Mouse (Mus musculus) kidney, embryonic 16.5 days (tissue): ENCODE results near the gene Gpt2. TPM values are rescaled to one million over a fixed set of nuclear protein-coding genes. Genes with fewer than 3 reads are reported as not detected.

Experiments
- ATAC-seq: fragments of 200-750 bp; cut with Nextera tagmentation; 2 replicates; pipeline ENCODE4 v1.8.0; 2017; ENCODE audit warnings: moderate TSS enrichment; ENCODE audit not compliant: low FRiP score, low TSS enrichment
- H3K27ac ChIP-seq: fragments of 300-500 bp; sonication (generic); 2 replicates; pipeline ENCODE4 v1.5.1; 2014; ENCODE audit warnings: low read length
- H3K27me3 ChIP-seq: fragments of 300-500 bp; sonication (generic); 2 replicates; pipeline ENCODE4 v1.6.1; 2014; ENCODE audit warnings: low read length, control low read depth, mixed read lengths; ENCODE audit not compliant: insufficient read depth
- H3K36me3 ChIP-seq: fragments of 300-500 bp; sonication (generic); 2 replicates; pipeline ENCODE4 v1.6.1; 2014; ENCODE audit warnings: low read length, control low read depth, mixed read lengths; ENCODE audit not compliant: insufficient read depth
- H3K4me1 ChIP-seq: fragments of 300-500 bp; sonication (generic); 2 replicates; pipeline ENCODE4 v1.6.1; 2014; ENCODE audit warnings: low read length, control low read depth, mixed read lengths; ENCODE audit not compliant: insufficient read depth
- H3K4me2 ChIP-seq: fragments of 300-500 bp; sonication (generic); replicated peaks from 2 replicates; pipeline ENCODE4 v1.6.1; 2014; ENCODE audit warnings: low read depth, low read length
- H3K4me3 ChIP-seq: fragments of 300-500 bp; sonication (generic); 2 replicates; pipeline ENCODE4 v1.5.1; 2014; ENCODE audit warnings: mild to moderate bottlenecking, low read length
- H3K9ac ChIP-seq: fragments of 300-500 bp; sonication (generic); replicated peaks from 2 replicates; pipeline ENCODE4 v1.6.1; 2014; ENCODE audit warnings: low read length
- H3K9me3 ChIP-seq: fragments of 300-500 bp; sonication (generic); 2 replicates; pipeline ENCODE4 v1.6.1; 2016; ENCODE audit warnings: low read length, control low read depth
- WGBS: fragments of 180-500 bp; shearing (Covaris S2); extraction: QIAGEN DNeasy Blood & Tissue Kit; methylation state at CpG from one replicate; pipeline ENCODE4 v1.1.7; 2014; 5-methylcytosine and 5-hydroxymethylcytosine counted together
- polyA plus RNA-seq: library from polyadenylated mRNA; unstranded; fragments of >200 nt; fragmentation: Nextera tagmentation; extraction: Ambion mirVana; gene quantifications from 2 replicates; pipeline ENCODE4 v1.2.1, GENCODE M21; 2015

Gpt2 gene
- polyA plus RNA-seq, 1 experiment from 2014 or later = 19.1 TPM

DNA sequence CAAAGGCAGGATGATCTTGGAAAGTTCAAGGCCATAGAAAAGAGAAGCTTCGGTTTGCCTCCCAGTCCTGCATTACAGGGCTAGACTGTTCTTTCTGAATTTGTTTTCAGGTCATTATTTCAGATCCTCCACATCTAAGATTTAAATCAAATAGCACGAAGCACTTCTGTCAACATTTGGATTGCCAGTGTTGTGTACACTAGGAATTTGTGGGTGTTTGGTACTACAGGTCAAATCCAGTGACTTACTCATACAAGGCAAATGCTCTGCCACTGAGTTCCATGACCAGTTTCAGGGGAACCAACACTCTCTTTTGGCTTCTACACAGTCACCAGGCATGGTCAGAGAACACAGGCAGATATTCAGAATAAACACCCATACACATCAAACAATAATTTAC, 41.1 kb downstream of the Gpt2 start:
- WGBS = 89% methylated on average over 2 of the region's 2 CpGs
- H3K9ac ChIP-seq = no peak overlapping the region
- no peak overlapping the region for H3K27ac ChIP-seq
- peaks cover 26% of the 10 kb centered on the region for H3K36me3 ChIP-seq
- ATAC-seq = no peak
- H3K4me2 ChIP-seq = no peak overlapping the region
- no peaks in the 10 kb centered on the region for H3K9me3 ChIP-seq
- H3K4me3 ChIP-seq = no peak overlapping the region
- H3K4me1 ChIP-seq = no peaks in the 10 kb centered on the region
- H3K27me3 ChIP-seq = no peaks in the 10 kb centered on the region

DNA sequence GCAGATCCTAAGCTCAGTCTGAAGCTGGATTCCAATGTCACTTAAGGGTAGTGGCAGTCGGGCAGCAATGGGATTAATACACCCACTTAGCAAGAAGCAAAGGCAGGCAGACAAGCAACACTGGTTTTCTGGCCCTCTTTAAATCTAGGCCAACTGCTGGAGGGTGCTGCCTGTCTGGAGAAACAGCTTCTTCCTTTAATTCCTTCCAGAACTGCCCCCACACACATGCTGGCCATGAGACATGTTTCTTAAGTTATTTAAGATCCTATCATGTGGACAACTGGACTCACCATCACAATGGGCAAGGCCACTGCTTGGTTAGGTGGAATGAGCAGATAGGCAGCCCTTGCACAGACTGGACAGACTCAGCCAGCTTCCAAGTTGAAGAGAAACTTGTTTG, 41.8 kb downstream of the Gpt2 start:
- Histone ChIP-seq H3K27me3 (no peaks in the 10 kb centered on the region), H3K36me3 (peaks cover 33% of the 10 kb centered on the region), H3K4me1 (no peaks in the 10 kb centered on the region), H3K27ac (no peak overlapping the region), H3K4me2 (no peak overlapping the region), H3K4me3 (no peak overlapping the region), H3K9me3 (no peaks in the 10 kb centered on the region), H3K9ac (no peak overlapping the region)
- 94% methylated on average over 1 of the region's 1 CpGs for WGBS
- ATAC-seq = no peak

DNA sequence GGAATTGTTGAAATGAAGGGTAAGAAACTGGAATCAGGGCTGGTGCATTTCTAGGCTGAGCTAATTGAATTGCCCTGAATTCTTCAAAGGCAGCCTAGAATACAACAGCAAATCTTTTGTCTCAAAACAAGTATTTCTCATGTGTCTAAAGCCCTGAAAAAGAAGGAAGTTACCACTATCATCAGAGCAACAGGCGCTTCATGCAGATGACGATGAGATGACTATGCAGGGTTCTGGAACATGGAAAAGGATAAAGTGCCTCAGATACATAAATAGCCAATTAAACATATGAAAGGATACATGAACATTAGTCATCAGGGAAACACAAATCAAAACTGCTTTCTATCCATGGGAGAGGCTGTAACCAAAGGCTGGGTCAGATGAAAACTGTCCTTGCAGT, 44.0 kb downstream of the Gpt2 start:
- Histone ChIP-seq H3K4me2 (no peak overlapping the region), H3K4me1 (no peaks in the 10 kb centered on the region), H3K27me3 (no peaks in the 10 kb centered on the region), H3K27ac (no peak overlapping the region), H3K4me3 (no peak overlapping the region), H3K9me3 (no peaks in the 10 kb centered on the region), H3K36me3 (peaks cover 45% of the 10 kb centered on the region), H3K9ac (no peak overlapping the region)
- ATAC-seq = no peak
- WGBS = 93% methylated on average over 2 of the region's 2 CpGs

DNA sequence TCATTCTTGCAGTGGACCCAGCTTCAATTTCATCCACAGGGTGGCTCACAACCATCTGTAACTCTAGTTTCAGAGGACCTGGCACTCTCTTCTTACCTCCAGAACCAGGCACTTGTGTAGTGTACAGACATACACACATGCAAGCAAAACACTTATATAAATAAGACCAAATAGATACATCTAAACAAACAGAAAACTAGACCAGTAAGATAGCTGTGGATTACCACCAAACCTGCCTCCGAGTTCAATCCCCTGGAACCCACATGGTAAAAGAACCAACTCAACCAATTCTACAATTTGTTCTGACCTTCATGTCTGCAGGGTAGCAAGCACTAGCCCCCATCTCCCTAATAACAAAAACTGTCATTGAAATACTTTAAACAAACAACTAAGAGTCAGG, 59.6 kb downstream of the Gpt2 start:
- H3K27ac ChIP-seq = no peak overlapping the region
- H3K27me3 ChIP-seq = no peaks in the 10 kb centered on the region
- H3K4me1 ChIP-seq = peaks cover 5% of the 10 kb centered on the region; the same call in 1 of the 2 replicates
- H3K9me3 ChIP-seq = no peaks in the 10 kb centered on the region
- 93% methylated on average over 1 of the region's 1 CpGs for WGBS
- no peak overlapping the region for H3K4me2 ChIP-seq
- H3K36me3 ChIP-seq = peaks cover 42% of the 10 kb centered on the region
- ATAC-seq = no peak
- H3K4me3 ChIP-seq = no peak overlapping the region
- no peak overlapping the region for H3K9ac ChIP-seq

DNA sequence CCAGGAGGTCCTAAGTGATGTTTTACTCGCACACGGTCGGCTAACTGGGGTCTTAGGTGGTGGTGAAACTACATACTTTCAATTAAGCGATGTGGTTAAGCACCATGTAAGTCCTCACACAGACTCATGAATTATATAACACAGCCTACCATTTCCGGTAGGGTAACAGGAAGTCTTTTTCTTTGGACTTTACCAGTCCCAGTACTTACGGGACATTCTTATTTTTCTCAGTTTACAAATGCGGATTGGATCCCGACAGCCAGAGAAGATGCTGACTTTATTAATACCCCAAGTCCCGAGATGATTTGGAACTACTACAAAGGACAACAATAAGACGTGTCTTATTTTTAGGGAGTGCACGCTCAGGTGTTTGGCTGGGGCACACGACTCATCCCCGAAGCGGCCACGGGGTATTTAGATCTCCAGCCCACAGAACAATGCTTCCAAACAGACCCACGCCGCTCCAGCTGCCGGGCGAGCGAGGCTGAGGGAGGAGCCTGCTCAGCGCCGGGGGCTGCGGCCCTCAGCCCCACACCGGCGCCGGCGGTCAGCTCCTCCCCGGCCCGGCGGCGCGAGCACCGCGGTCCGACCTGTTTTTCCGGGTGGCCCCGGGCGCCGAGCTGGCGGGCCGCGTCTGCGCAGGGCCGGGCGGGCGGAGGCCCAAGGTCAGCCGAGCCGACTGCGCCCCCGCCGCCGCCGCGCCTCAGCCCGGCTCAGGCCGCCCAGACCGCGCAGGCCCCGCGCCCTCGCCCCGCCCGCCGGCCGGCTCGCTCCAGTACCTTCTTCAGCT, 62.2 kb downstream of the Gpt2 start:
- Histone ChIP-seq H3K27me3 (no peaks in the 10 kb centered on the region), H3K4me2 (peak overlapping the region; percentile 93), H3K4me3 (peak overlapping the region; percentile 98), H3K9me3 (no peaks in the 10 kb centered on the region), H3K9ac (peak overlapping the region; percentile 94), H3K4me1 (peaks cover 5% of the 10 kb centered on the region; the same call in 1 of the 2 replicates), H3K36me3 (peaks cover 20% of the 10 kb centered on the region), H3K27ac (peak overlapping the region; percentile 98)
- peak; percentile 94 for ATAC-seq
- WGBS = under 1% methylated on average over 50 of the region's 66 CpGs

DNA sequence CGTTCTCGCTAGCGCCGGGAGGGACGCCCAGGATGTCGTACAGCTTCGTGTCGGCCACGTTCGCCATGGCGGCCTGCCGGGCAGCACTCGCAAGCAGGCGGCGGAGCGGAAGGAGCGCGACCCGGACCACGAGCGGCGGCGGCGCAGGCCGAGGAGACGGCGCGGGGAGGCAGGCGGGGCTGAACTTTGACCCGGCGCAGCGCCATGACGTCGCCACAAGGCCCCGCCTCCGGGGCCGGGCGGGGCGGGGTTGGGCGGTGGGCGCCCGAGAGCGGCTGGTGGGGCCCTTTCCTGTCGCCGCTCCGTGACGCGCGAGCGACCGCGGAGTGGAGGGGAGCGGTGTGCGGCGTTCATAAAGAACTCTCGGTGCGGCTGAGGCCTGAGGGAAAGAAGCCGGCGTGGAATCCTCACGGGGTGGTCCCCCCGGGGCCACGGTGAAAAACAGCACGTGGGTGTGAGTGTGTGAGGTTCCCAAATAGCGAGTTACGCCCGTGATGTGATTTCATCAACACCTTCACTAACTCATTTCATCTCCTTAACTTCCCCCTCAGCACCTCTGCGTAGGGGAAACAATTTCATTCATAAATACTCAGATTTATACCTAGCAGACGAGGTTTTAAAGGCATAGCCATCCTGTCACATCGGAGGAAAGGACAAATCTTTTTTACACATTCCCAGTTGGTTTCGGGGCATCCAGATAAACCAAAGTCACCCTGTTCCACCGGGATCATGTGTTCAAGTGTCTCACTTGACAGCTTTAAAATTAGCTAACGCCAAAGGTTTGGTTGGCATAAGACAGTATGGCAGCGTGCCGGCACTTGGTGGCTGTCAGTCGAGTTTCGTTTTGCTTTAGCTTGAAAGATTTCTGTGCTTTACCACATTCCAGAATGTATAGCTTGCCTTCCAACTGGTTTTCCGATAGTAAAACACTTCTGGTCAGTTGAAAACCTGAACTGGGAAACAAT, 63.1 kb downstream of the Gpt2 start, which contains the start of gene Dnaja2:
Gene Dnaja2 (minus strand): TSS at position 164 of the 965 bp plus-strand sequence.
- Histone ChIP-seq H3K4me1 (peaks cover 5% of the 10 kb centered on the region; the same call in 1 of the 2 replicates), H3K4me3 (peak within 1 kb of the TSS; percentile 98), H3K36me3 (peaks cover 13% of the 10 kb centered on the region), H3K27me3 (no peaks in the 10 kb centered on the region), H3K9ac (peak within 1 kb of the TSS; percentile 94), H3K9me3 (no peaks in the 10 kb centered on the region), H3K4me2 (peak within 1 kb of the TSS; percentile 93), H3K27ac (peak within 1 kb of the TSS; percentile 98)
- ATAC-seq = peak; percentile 95
- whole genome bisulfite sequencing = under 1% methylated on average over 73 of the region's 77 CpGs

DNA sequence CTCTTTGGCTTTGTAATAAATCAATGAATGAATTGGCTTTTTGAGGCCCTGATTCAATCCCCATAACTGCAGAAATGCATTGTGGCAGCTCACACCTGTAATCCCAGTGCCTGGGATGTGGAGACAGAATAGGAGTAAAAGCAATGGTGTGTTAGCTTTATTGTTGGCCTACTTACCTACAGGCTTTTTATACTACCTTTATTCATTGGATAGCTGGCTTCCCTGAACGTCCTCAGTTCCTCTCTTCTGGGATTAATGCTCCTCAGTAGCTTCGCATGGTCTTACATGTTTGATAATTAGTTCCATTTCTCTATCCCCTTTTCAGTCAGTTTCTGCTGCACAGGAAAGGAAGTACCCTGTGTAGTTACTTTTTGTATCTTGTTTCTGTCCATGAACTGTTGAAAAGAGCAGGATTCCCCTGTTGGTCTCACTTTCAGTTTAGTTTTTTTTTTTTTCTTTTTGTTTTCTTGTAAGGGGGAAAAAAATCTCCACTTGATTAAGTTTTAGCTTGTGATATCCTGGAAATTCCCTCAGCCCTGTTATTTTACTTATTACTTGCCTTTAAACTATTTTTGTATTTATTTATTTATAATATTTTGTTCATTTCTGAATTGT, 64.7 kb downstream of the Gpt2 start:
- 87% methylated on average over 2 of the region's 2 CpGs for WGBS
- no peak overlapping the region for H3K4me3 ChIP-seq
- H3K9me3 ChIP-seq = no peaks in the 10 kb centered on the region
- ATAC-seq = no peak
- H3K4me2 ChIP-seq = no peak overlapping the region
- no peaks in the 10 kb centered on the region for H3K27me3 ChIP-seq
- peaks cover 5% of the 10 kb centered on the region; the same call in 1 of the 2 replicates for H3K4me1 ChIP-seq
- no peak overlapping the region for H3K9ac ChIP-seq
- H3K36me3 ChIP-seq = peaks cover 8% of the 10 kb centered on the region
- H3K27ac ChIP-seq = no peak overlapping the region

DNA sequence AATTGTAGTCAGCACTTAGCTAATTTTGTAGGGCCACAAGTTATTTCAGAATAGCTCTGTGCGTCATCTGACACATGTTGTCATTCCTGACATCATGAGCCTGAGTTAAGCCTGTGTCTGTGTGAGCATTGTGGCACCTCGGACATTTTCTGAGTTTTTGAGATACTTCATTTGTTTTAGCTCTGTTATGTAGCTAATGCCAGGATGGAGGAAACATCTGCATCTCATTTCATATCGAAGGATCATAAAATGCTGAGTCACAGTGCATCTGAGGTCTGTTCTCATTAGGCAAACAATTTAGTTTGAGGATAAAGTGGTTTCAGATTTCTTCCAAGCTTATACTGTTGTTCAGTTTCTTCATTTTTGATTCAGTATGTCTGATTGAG, 65.2 kb downstream of the Gpt2 start:
- Histone ChIP-seq H3K4me1 (peaks cover 5% of the 10 kb centered on the region; the same call in 1 of the 2 replicates), H3K27me3 (no peaks in the 10 kb centered on the region), H3K36me3 (peaks cover 5% of the 10 kb centered on the region; the same call in 1 of the 2 replicates), H3K4me2 (no peak overlapping the region), H3K9ac (no peak overlapping the region), H3K27ac (no peak overlapping the region), H3K4me3 (no peak overlapping the region), H3K9me3 (no peaks in the 10 kb centered on the region)
- WGBS = 78% methylated on average over 3 of the region's 3 CpGs
- ATAC-seq = no peak

DNA sequence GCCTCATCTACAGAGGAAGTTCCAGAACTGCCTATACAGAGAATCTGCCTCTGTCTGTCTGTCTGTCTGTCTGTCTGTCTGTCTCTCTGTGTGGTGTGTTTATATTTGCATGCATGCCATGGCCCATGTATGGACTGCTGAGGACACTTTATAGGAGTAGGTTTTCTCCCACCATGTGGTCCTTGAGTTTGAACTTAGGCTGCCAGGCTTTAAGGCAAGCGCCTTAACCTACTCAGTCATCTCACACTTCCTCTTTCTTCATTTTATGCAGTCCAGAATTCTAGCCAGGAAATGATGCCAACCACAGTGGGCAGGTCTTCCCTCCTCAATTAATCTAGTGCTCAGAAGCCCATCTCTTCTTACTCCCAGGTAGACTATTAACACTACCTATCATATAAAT, 66.8 kb downstream of the Gpt2 start:
- Histone ChIP-seq H3K9ac (no peak overlapping the region), H3K9me3 (no peaks in the 10 kb centered on the region), H3K27ac (no peak overlapping the region), H3K27me3 (no peaks in the 10 kb centered on the region), H3K4me2 (no peak overlapping the region), H3K4me1 (peaks cover 5% of the 10 kb centered on the region; the same call in 1 of the 2 replicates), H3K4me3 (no peak overlapping the region), H3K36me3 (no peaks in the 10 kb centered on the region)
- no peak for ATAC-seq
- 96% methylated on average over 1 of the region's 1 CpGs for whole genome bisulfite sequencing
